Mouse (Mus musculus) midbrain, embryonic 10.5 days (tissue): ENCODE data around the gene Olfr686. TPM values are rescaled to one million over a fixed set of nuclear protein-coding genes. Genes with fewer than 3 reads are reported as not detected.

Experiments
- DNase-seq: peaks from one replicate; pipeline ENCODE4 v3.0.0-alpha.2; 2017; ENCODE audit warnings: low spot score
- H3K27ac ChIP-seq: fragments of 300-500 bp; sonication (generic); replicated peaks from 2 replicates; pipeline ENCODE4 v1.5.1; 2016; ENCODE audit warnings: mild to moderate bottlenecking
- H3K27me3 ChIP-seq: fragments of 300-500 bp; sonication (generic); 2 replicates; pipeline ENCODE4 v1.6.1; 2016; ENCODE audit warnings: low read depth, mild to moderate bottlenecking; ENCODE audit not compliant: poor library complexity, severe bottlenecking
- H3K36me3 ChIP-seq: fragments of 300-500 bp; sonication (generic); 2 replicates; pipeline ENCODE4 v1.6.1; 2016; ENCODE audit warnings: mild to moderate bottlenecking, moderate library complexity
- H3K4me1 ChIP-seq: fragments of 300-500 bp; sonication (generic); 2 replicates; pipeline ENCODE4 v1.6.1; 2016
- H3K4me3 ChIP-seq: fragments of 300-500 bp; sonication (generic); 2 replicates; pipeline ENCODE4 v1.5.1; 2016; ENCODE audit warnings: mild to moderate bottlenecking, moderate library complexity
- H3K9me3 ChIP-seq: fragments of 300-500 bp; sonication (generic); replicated peaks from 2 replicates; pipeline ENCODE4 v1.6.1; 2016; ENCODE audit warnings: mild to moderate bottlenecking
- WGBS: fragments of 180-500 bp; shearing (Covaris S2); methylation state at CpG from one replicate; pipeline ENCODE4 v1.1.7; 2016; 5-methylcytosine and 5-hydroxymethylcytosine counted together
- polyA plus RNA-seq: library from polyadenylated mRNA; unstranded; fragments of >200 nt; fragmentation: Nextera tagmentation; extraction: Ambion mirVana; gene quantifications from 2 replicates; pipeline ENCODE4 v1.2.1, GENCODE M21; 2016

The Olfr686 gene
- not detected in 2 replicates for polyA plus RNA-seq

DNA sequence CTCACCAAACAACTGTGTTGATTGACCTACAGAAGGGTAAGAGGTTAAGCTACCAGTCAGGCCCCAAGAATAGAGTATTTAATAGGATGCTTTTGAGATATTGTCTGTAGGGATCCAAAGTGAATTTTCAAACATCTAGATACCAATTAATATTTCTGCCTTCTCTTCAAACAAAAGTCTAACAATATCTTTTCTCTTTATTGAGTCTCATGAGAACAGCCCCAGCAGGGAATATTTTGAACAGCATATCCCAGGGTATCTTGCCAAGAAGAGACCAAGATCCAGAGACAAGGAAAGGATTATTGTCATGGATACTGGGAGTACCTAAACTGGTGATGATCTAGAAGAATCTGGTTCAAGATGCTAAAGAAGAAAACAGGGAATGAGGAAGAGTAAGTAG lies at the start of gene Olfr686:
TSS of gene Olfr686 (minus strand) at position 101 of the 400 bp plus-strand sequence.
- Histone ChIP-seq H3K9me3 (no peaks in the 10 kb centered on the region), H3K4me3 (no peak within 1 kb of the TSS), H3K4me1 (no peaks in the 10 kb centered on the region), H3K27ac (no peak within 1 kb of the TSS), H3K27me3 (no peaks in the 10 kb centered on the region), H3K36me3 (no peaks in the 10 kb centered on the region)
- no peak for DNase-seq

DNA sequence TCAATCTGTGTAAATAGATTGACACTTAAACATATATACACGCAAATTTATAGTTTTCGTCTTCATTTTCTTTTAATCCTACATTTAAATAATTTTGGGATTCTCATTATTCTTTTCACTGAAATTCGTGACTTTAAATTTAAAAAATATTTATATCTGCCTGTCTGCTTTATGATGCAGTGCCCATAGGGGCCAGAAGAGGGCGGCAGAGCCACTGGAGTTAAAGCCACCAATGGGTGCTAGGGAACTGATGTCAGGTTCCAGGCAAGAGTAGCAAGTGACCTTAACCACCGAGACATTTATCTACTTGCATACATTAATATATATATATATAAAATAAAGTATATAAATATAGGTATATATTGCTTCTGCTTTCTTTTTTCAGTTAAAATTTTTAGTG lies 49.4 kb upstream of the Olfr686 start:
- Histone ChIP-seq H3K27ac (no peak overlapping the region), H3K4me1 (no peaks in the 10 kb centered on the region), H3K9me3 (no peaks in the 10 kb centered on the region), H3K36me3 (no peaks in the 10 kb centered on the region), H3K4me3 (no peak overlapping the region), H3K27me3 (no peaks in the 10 kb centered on the region)
- DNase-seq, result no peak
- 65% methylated on average over 5 of the region's 5 CpGs for WGBS

DNA sequence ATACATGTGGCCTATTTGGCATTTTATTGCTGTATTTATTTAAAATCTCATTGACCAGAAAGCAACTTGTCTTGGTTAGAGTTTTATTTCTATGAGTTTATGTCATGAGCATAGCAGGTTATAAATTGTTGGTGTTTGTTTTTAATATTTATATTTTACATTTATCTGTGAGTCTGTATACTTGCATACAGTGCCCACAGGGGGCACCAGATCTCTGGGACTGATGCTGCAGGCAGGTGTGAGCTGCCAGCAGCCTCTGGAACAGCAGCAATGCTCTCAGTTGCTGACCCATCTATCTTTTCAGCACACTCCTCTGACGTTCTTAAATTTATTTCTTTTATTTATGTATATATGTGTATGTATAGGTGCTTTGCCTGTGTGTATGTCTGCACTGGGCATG lies 40.9 kb upstream of the Olfr686 start:
- no peaks in the 10 kb centered on the region for H3K27me3 ChIP-seq
- H3K9me3 ChIP-seq, result no peaks in the 10 kb centered on the region
- WGBS, result 72% methylated on average over 1 of the region's 1 CpGs
- no peak overlapping the region for H3K4me3 ChIP-seq
- DNase-seq, result no peak
- no peaks in the 10 kb centered on the region for H3K36me3 ChIP-seq
- H3K27ac ChIP-seq, result no peak overlapping the region
- no peaks in the 10 kb centered on the region for H3K4me1 ChIP-seq

DNA sequence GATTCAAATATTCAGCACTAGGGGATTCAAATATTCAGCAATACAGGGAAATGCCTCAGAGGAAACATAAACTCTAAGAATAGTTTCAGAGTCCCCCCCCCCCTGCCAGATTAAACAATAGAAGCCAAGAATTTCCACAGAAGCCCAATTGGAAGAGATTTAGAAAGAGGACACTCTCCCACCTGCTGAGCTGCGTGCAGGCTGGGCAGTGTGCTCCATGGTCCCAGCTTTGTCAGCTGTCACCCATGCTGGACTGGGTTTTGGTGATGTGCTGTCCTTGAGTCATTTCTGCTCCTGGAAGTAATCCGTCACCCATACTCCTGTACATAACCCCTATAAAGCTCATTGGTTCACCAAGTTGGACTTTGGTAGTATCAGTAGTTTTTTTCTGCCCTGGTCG lies 40.4 kb upstream of the Olfr686 start:
- Histone ChIP-seq H3K27ac (no peak overlapping the region), H3K4me1 (no peaks in the 10 kb centered on the region), H3K9me3 (no peaks in the 10 kb centered on the region), H3K36me3 (no peaks in the 10 kb centered on the region), H3K27me3 (no peaks in the 10 kb centered on the region), H3K4me3 (no peak overlapping the region)
- 83% methylated on average over 3 of the region's 3 CpGs for WGBS
- DNase-seq, result no peak

DNA sequence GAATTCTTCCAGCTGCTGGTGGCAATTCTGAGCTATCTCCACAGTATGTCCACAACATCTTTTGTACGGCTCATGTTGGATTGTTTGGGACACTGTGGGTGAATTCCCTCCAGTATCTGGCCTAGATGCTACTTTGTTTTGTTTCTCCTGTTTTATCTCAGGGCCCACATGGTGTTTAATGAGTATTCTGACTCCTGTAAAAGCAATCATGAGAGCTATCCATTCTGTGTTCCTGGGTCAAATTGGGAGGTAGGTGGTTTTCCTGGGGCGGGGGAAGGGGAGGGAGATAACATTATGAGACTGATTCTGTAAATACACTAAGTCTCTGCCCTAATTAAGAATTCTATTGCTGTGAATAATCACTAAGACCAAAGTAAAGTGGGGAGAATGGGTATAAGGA lies 22.1 kb upstream of the Olfr686 start:
- no peaks in the 10 kb centered on the region for H3K4me1 ChIP-seq
- no peaks in the 10 kb centered on the region for H3K9me3 ChIP-seq
- 92% methylated on average over 2 of the region's 2 CpGs for WGBS
- no peak overlapping the region for H3K27ac ChIP-seq
- H3K4me3 ChIP-seq, result no peak overlapping the region
- DNase-seq, result no peak
- H3K27me3 ChIP-seq, result no peaks in the 10 kb centered on the region
- no peaks in the 10 kb centered on the region for H3K36me3 ChIP-seq

DNA sequence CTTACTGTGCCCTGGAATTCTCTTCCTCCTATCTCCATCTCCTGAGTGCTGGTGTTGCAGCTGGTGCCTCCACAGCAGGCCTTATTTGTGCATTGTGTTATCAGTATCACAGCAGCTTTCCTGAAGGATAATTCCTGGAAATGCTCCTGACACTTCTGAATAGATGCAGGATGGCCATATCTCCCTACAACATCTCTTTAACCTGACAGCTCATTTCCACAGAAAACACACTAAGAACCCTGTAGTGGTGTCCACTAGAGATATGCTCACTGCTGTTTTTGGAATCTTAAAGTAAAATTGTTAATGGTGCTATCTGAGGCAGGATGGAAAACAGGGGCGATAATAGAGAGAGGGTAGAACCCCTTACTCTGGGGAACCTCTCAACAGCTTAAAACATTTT lies 20.9 kb upstream of the Olfr686 start:
- Histone ChIP-seq H3K4me3 (no peak overlapping the region), H3K36me3 (no peaks in the 10 kb centered on the region), H3K27me3 (no peaks in the 10 kb centered on the region), H3K4me1 (no peaks in the 10 kb centered on the region), H3K27ac (no peak overlapping the region), H3K9me3 (no peaks in the 10 kb centered on the region)
- no peak for DNase-seq
- 88% methylated on average over 1 of the region's 1 CpGs for WGBS

DNA sequence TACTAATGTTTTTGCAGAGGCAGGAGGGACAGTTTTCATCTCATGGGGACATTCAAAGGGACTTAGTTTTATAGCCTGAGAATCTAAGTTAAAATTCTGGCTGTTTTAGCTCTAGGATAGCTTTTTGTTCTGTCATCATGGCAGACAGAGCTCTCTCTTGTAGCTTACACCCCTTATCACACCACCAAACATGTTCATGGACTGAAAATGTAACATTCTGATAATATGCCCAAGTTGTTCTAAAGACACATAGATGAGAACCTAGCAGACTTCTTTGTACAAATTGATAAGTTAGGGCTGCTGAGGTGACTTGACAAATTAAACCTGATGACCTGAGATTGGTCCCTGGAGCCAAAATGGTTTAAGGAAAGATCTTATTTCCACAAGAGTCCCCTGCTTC lies 19.4 kb upstream of the Olfr686 start:
- Histone ChIP-seq H3K4me3 (no peak overlapping the region), H3K9me3 (no peaks in the 10 kb centered on the region), H3K27me3 (no peaks in the 10 kb centered on the region), H3K36me3 (no peaks in the 10 kb centered on the region), H3K4me1 (no peaks in the 10 kb centered on the region), H3K27ac (no peak overlapping the region)
- no peak for DNase-seq

DNA sequence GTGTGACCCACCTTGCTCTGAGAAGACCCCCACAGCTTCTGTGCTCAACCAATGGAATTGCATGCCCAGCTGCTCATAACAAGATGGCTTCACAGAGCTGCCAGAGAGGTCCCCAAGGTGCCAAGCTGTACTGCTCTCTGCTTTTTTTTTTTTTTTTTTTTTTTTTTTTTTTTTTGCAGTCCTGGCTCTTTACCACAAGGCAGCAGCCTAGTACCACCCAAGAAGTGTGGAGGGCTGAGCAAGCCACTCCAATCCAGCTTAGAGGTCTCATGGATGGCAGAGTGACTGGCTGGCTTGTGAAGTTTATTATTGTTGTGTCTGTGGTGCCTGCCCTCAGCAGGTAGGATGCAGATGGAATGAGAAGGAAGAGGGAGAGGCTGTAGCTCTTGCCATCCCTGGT lies 18.8 kb upstream of the Olfr686 start:
- no peaks in the 10 kb centered on the region for H3K36me3 ChIP-seq
- H3K4me1 ChIP-seq, result no peaks in the 10 kb centered on the region
- no peaks in the 10 kb centered on the region for H3K27me3 ChIP-seq
- H3K27ac ChIP-seq, result no peak overlapping the region
- no peak overlapping the region for H3K4me3 ChIP-seq
- no peaks in the 10 kb centered on the region for H3K9me3 ChIP-seq
- no peak for DNase-seq

DNA sequence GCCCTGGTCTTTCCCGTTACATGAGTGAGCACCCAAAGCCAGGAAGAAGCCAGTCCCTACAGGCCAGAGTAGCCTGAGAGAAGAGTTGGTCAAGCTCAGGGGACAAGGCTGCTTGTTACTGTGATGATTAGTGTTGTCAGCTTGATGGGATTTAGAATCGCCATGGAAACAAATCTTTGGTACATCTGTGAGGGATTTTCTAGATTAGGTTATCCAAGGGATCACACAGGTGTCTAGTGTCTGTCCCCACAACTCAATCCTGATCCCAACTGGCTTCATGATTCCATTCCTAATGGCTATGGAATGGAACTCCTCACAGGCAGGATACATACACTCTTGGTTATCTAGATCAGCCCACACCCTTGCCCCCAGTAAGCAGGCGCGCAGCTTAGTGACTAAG lies 11.0 kb upstream of the Olfr686 start:
- no peak overlapping the region for H3K27ac ChIP-seq
- H3K27me3 ChIP-seq, result no peaks in the 10 kb centered on the region
- DNase-seq, result no peak
- 65% methylated on average over 4 of the region's 4 CpGs for WGBS
- H3K9me3 ChIP-seq, result no peaks in the 10 kb centered on the region
- H3K4me3 ChIP-seq, result no peak overlapping the region
- no peaks in the 10 kb centered on the region for H3K36me3 ChIP-seq
- H3K4me1 ChIP-seq, result 0 out of 2 replicates have a peak, but pooled peaks cover 3% of the 10 kb centered on the region

DNA sequence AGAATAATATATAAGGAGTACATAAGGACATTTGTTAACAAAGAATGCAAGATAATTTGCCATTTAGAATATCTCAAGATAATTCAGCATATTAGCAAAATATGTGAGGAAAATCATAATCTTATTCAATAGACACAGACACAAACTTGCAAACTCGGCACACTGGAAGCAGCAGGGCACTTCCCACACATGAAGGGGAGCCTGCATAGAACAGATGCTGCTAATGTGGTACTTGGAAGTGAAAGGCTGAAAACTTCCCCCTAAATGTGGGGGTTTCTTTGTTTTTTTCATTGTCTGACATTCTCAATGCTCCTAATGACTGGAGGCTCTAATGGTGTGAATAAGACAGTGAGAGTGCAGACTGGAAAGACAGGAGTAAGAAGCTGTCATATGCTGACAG lies 7.5 kb upstream of the Olfr686 start:
- H3K27me3 ChIP-seq, result no peaks in the 10 kb centered on the region
- no peak for DNase-seq
- whole genome bisulfite sequencing, result 78% methylated on average over 1 of the region's 1 CpGs
- H3K36me3 ChIP-seq, result no peaks in the 10 kb centered on the region
- 0 out of 2 replicates have a peak, but pooled peaks cover 3% of the 10 kb centered on the region for H3K4me1 ChIP-seq
- no peaks in the 10 kb centered on the region for H3K9me3 ChIP-seq
- no peak overlapping the region for H3K27ac ChIP-seq
- no peak overlapping the region for H3K4me3 ChIP-seq

DNA sequence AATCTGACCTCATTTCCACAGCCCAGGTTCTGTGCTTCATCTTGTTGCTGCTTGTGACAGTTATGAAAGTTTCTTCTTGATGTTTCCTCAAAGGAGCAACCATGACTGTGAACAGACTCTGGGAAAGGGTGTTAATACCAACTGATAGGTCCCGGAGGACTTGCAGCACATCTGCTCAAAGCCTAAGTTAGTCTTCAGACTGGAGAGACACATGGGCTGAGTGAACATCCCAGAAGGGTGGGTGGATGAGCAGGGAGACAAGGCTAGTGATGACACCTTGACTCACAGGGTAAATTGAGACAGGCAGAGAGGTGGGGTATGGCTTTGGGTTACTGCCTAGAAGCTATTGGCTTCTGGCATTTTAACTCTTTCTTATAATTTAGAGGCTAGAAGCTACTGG lies 21.4 kb downstream of the Olfr686 start, which contains the start of gene Olfr685:
TSS of gene Olfr685 (minus strand) at position 101 of the 400 bp plus-strand sequence.
- no peak for DNase-seq
- no peaks in the 10 kb centered on the region for H3K36me3 ChIP-seq
- no peak within 1 kb of the TSS for H3K27ac ChIP-seq
- no peaks in the 10 kb centered on the region for H3K27me3 ChIP-seq
- 95% methylated on average over 1 of the region's 1 CpGs for WGBS
- no peaks in the 10 kb centered on the region for H3K4me1 ChIP-seq
- H3K4me3 ChIP-seq, result no peak within 1 kb of the TSS
- H3K9me3 ChIP-seq, result no peaks in the 10 kb centered on the region

DNA sequence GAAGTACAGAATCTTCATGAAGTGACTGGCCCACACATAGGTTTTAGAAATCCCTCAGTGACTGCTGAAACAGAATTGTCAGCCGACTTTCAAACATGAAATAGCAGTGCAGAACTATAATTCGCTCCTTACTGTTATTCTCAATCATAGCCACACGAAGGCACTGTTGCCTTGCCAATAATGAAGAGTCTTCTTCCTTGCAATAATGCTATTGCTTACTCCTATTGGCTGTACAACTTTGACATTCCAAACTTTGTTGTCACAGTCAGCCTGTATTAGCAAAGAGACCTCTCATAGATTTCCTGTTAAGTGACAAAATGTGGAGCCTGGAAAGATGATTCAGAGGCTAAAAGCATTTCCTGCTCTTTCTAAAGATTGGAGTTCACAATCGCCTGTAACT lies 36.5 kb downstream of the Olfr686 start:
- H3K27me3 ChIP-seq, result no peaks in the 10 kb centered on the region
- no peak overlapping the region for H3K27ac ChIP-seq
- no peaks in the 10 kb centered on the region for H3K36me3 ChIP-seq
- no peak overlapping the region for H3K4me3 ChIP-seq
- WGBS, result 59% methylated on average over 4 of the region's 4 CpGs
- H3K4me1 ChIP-seq, result no peaks in the 10 kb centered on the region
- H3K9me3 ChIP-seq, result no peaks in the 10 kb centered on the region
- no peak for DNase-seq

DNA sequence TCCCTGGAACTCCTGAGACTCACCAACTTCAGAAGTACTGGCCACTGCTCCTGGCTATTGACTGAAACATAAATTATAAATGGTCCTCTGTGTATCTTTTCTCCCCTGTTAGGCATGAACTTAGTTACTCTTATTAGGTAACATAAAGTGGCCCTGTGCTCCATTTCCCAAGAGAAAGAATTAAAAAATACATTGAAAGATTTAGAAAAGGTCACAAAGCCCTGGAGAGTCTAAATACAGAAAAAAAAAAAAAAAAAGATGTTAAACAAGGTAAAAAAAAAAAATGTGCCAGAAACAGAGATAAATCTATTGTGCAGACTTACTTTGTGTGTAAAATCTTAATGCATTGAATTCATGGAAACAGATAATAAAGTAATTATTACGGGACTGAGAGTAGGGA lies 43.7 kb downstream of the Olfr686 start, which contains the start of gene Olfr684:
TSS of gene Olfr684 (minus strand) at position 101 of the 400 bp plus-strand sequence.
- 86% methylated on average over 1 of the region's 1 CpGs for WGBS
- Histone ChIP-seq H3K27me3 (no peaks in the 10 kb centered on the region), H3K36me3 (no peaks in the 10 kb centered on the region), H3K4me3 (no peak within 1 kb of the TSS), H3K4me1 (no peaks in the 10 kb centered on the region), H3K27ac (no peak within 1 kb of the TSS), H3K9me3 (no peaks in the 10 kb centered on the region)
- DNase-seq, result no peak
